Mouse (Mus musculus): Measurements from ENCODE around the gene C9. TPM values are rescaled to one million over a fixed set of nuclear protein-coding genes. Genes with fewer than 3 reads are reported as not detected.

C9 gene
- polyA plus RNA-seq (2015; fragmentation: Nextera tagmentation; extraction: Ambion mirVana): not detected in 2 replicates

GRCm38 (mm10) chr15:6445135-6445534 is at the start of gene C9:
Gene C9 (plus strand): TSS chr15:6445327.
- Histone ChIP-seq H3K27me3 (no peaks in the 10 kb centered on the region), H3K9ac (no peak within 1 kb of the TSS), H3K4me3 (replicated peaks) (no peak within 1 kb of the TSS), H3K27ac (replicated peaks) (no peak within 1 kb of the TSS), H3K4me2 (replicated peaks) (no peak within 1 kb of the TSS), H3K9me3 (replicated peaks) (no peaks in the 10 kb centered on the region), H3K4me1 (0 out of 2 replicates have a peak, but pooled peaks cover 3% of the 10 kb centered on the region), H3K36me3 (no peaks in the 10 kb centered on the region)
- WGBS: 62% methylated on average over 2 of the region's 2 CpGs
- ATAC-seq (ENCODE audit: insufficient number of reproducible peaks, low FRiP score, low TSS enrichment, low read depth): no peak

- peaks cover 6% of the 10 kb centered on the region; the same call in 1 of the 2 replicates for H3K36me3 ChIP-seq
- no peaks in the 10 kb centered on the region for H3K9me3 ChIP-seq (replicated peaks)
- no peak for ATAC-seq (ENCODE audit: insufficient number of reproducible peaks, low FRiP score, low TSS enrichment, low read depth)
- H3K4me2 ChIP-seq (replicated peaks): no peak overlapping the region
- H3K27me3 ChIP-seq: no peaks in the 10 kb centered on the region
- no peak overlapping the region for H3K27ac ChIP-seq (replicated peaks)
- WGBS: 88% methylated on average over 4 of the region's 4 CpGs
- H3K9ac ChIP-seq: no peak overlapping the region
- no peak overlapping the region for H3K4me3 ChIP-seq (replicated peaks)
- no peaks in the 10 kb centered on the region for H3K4me1 ChIP-seq
Measured at GRCm38 (mm10) chr15:6398211-6398610, 46.9 kb upstream of the C9 start.

- H3K36me3 ChIP-seq: peaks cover 6% of the 10 kb centered on the region; the same call in 1 of the 2 replicates
- H3K9me3 ChIP-seq (replicated peaks): no peaks in the 10 kb centered on the region
- no peaks in the 10 kb centered on the region for H3K27me3 ChIP-seq
- no peak overlapping the region for H3K9ac ChIP-seq
- ATAC-seq (ENCODE audit: insufficient number of reproducible peaks, low FRiP score, low TSS enrichment, low read depth): no peak
- no peaks in the 10 kb centered on the region for H3K4me1 ChIP-seq
- WGBS: 89% methylated on average over 6 of the region's 6 CpGs
- H3K4me2 ChIP-seq (replicated peaks): no peak overlapping the region
- H3K27ac ChIP-seq (replicated peaks): no peak overlapping the region
- H3K4me3 ChIP-seq (replicated peaks): no peak overlapping the region
Measured at GRCm38 (mm10) chr15:6398881-6399280, 46.2 kb upstream of the C9 start.

GRCm38 (mm10) chr15:6400115-6400514 is 45.0 kb upstream of the C9 start:
- Histone ChIP-seq H3K27me3 (no peaks in the 10 kb centered on the region), H3K9ac (no peak overlapping the region), H3K4me3 (replicated peaks) (no peak overlapping the region), H3K4me2 (replicated peaks) (no peak overlapping the region), H3K27ac (replicated peaks) (no peak overlapping the region), H3K9me3 (replicated peaks) (no peaks in the 10 kb centered on the region), H3K4me1 (no peaks in the 10 kb centered on the region), H3K36me3 (peaks cover 6% of the 10 kb centered on the region; the same call in 1 of the 2 replicates)
- no peak for ATAC-seq (ENCODE audit: insufficient number of reproducible peaks, low FRiP score, low TSS enrichment, low read depth)
- WGBS: 68% methylated on average over 8 of the region's 8 CpGs

GRCm38 (mm10) chr15:6402433-6402832 is 42.7 kb upstream of the C9 start:
- no peaks in the 10 kb centered on the region for H3K27me3 ChIP-seq
- H3K4me3 ChIP-seq (replicated peaks): no peak overlapping the region
- ATAC-seq (ENCODE audit: insufficient number of reproducible peaks, low FRiP score, low TSS enrichment, low read depth): no peak
- no peaks in the 10 kb centered on the region for H3K4me1 ChIP-seq
- H3K36me3 ChIP-seq: no peaks in the 10 kb centered on the region
- H3K4me2 ChIP-seq (replicated peaks): no peak overlapping the region
- H3K27ac ChIP-seq (replicated peaks): no peak overlapping the region
- 83% methylated on average over 2 of the region's 2 CpGs for WGBS
- H3K9ac ChIP-seq: no peak overlapping the region
- H3K9me3 ChIP-seq (replicated peaks): no peaks in the 10 kb centered on the region

DNA sequence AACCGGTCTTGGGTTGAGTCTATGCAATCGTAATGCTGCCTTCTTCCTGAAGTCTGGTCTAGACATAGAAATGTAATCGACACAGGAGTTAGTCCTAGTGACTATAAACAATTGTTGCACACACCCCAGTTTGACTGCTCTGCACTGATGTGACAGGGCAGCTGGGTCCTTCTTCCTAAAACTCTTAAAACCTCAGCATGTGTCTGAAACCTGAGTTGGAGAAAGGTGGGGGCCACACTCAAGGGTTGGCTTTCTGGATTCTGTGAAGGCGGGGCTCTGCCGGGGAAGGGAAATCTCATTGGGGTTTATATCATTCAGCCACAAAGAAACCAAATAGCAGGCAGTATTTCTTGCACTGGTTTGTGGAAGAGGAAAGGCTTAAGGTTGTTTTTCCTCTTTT is 41.0 kb upstream of the C9 start:
- Histone ChIP-seq H3K4me2 (replicated peaks) (no peak overlapping the region), H3K36me3 (no peaks in the 10 kb centered on the region), H3K9me3 (replicated peaks) (no peaks in the 10 kb centered on the region), H3K4me1 (no peaks in the 10 kb centered on the region), H3K27ac (replicated peaks) (no peak overlapping the region), H3K9ac (no peak overlapping the region), H3K4me3 (replicated peaks) (no peak overlapping the region), H3K27me3 (no peaks in the 10 kb centered on the region)
- ATAC-seq (ENCODE audit: insufficient number of reproducible peaks, low FRiP score, low TSS enrichment, low read depth): no peak
- WGBS: 60% methylated on average over 5 of the region's 5 CpGs

- no peak for ATAC-seq (ENCODE audit: insufficient number of reproducible peaks, low FRiP score, low TSS enrichment, low read depth)
- Histone ChIP-seq H3K36me3 (no peaks in the 10 kb centered on the region), H3K27me3 (no peaks in the 10 kb centered on the region), H3K4me3 (replicated peaks) (no peak overlapping the region), H3K9me3 (replicated peaks) (no peaks in the 10 kb centered on the region), H3K4me2 (replicated peaks) (no peak overlapping the region), H3K27ac (replicated peaks) (no peak overlapping the region), H3K4me1 (no peaks in the 10 kb centered on the region), H3K9ac (no peak overlapping the region)
- WGBS: 73% methylated on average over 6 of the region's 6 CpGs
Measured at GRCm38 (mm10) chr15:6406771-6407170, 38.4 kb upstream of the C9 start.

DNA sequence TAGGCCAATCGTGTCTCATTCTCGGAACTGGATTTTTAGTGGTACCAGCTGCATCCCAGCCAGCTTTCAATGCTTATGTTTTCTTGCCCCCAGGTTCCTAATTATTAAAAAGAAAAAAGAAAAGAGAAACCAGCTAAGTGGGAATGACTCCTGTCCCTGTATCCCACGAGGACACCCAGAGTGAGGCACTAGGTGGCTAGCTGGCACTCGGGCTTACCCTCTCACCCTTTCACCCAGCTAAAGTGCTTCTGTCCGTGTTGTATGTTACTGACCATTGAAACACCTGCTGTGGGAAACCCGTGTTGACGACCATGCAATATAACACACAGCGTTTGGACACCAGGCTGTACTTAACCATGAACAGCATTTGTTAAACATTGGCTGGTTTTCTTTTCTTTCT is 36.1 kb upstream of the C9 start:
- Histone ChIP-seq H3K9me3 (replicated peaks) (no peaks in the 10 kb centered on the region), H3K27ac (replicated peaks) (no peak overlapping the region), H3K4me2 (replicated peaks) (no peak overlapping the region), H3K4me3 (replicated peaks) (no peak overlapping the region), H3K27me3 (no peaks in the 10 kb centered on the region), H3K9ac (no peak overlapping the region), H3K4me1 (no peaks in the 10 kb centered on the region), H3K36me3 (no peaks in the 10 kb centered on the region)
- no peak for ATAC-seq (ENCODE audit: insufficient number of reproducible peaks, low FRiP score, low TSS enrichment, low read depth)
- 78% methylated on average over 8 of the region's 8 CpGs for WGBS

DNA sequence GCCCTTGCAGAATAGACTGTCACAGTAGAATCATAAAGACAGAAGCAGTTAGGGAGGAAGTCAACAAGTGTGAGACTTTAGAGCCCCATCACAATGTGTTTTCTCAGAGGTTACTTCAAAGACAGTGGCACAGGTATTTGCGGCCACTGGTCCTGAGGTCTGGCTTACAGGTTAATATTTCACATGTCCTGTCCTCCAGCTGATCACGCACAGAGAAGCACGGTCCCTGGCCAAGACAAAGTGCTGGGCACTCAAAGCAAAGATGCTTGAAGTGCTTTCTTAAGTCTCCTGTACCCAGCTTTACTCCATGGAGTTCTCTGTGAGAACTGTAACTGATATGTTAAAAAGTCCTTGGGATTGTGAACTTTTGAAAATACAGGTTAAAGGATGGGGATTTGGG is 35.0 kb upstream of the C9 start:
- no peaks in the 10 kb centered on the region for H3K4me1 ChIP-seq
- no peak overlapping the region for H3K4me3 ChIP-seq (replicated peaks)
- no peaks in the 10 kb centered on the region for H3K36me3 ChIP-seq
- ATAC-seq (ENCODE audit: insufficient number of reproducible peaks, low FRiP score, low TSS enrichment, low read depth): no peak
- 91% methylated on average over 3 of the region's 3 CpGs for WGBS
- no peak overlapping the region for H3K27ac ChIP-seq (replicated peaks)
- H3K27me3 ChIP-seq: no peaks in the 10 kb centered on the region
- no peak overlapping the region for H3K9ac ChIP-seq
- no peaks in the 10 kb centered on the region for H3K9me3 ChIP-seq (replicated peaks)
- no peak overlapping the region for H3K4me2 ChIP-seq (replicated peaks)

DNA sequence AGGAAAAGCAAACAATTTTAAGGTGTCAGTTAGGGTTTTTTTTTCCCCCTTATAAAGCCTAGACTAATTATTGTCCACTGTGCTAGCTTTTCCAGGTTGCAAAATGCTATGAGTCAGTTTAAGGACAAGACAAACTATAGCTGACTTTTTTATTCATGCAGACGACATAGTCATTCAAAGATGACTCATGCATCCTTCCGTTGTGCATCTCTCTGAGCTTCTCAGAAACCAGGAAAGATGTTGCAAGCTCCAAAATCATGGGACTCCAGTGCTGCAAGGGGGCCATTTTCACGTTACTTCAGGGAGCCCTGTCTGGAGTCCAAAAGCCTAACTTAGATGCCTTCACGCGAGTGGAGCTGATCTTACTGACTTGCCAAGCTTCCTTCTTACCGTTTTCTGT is 33.8 kb upstream of the C9 start:
- Histone ChIP-seq H3K27me3 (no peaks in the 10 kb centered on the region), H3K36me3 (0 out of 2 replicates have a peak, but pooled peaks cover under 1% of the 10 kb centered on the region), H3K4me3 (replicated peaks) (no peak overlapping the region), H3K9ac (no peak overlapping the region), H3K4me2 (replicated peaks) (no peak overlapping the region), H3K9me3 (replicated peaks) (no peaks in the 10 kb centered on the region), H3K4me1 (no peaks in the 10 kb centered on the region), H3K27ac (replicated peaks) (no peak overlapping the region)
- 80% methylated on average over 6 of the region's 6 CpGs for WGBS
- ATAC-seq (ENCODE audit: insufficient number of reproducible peaks, low FRiP score, low TSS enrichment, low read depth): no peak

DNA sequence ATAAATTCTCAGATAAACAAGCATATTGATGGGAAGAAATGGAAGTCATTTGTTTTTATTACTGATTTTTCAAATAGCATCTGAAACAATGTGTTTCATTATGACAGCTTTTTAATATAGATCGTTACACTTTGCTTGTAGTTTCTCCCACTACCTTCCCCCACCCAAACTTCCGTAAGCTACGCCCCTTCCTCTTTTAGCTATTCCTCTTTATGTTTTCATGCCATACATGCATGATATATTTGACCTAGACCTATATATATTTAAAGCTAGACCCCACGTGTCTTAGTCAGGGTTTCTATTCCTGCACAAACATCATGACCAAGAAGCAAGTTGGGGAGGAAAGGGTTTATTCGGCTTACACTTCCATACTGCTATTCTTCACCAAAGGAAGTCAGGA is 29.8 kb upstream of the C9 start:
- Histone ChIP-seq H3K4me1 (no peaks in the 10 kb centered on the region), H3K4me2 (replicated peaks) (no peak overlapping the region), H3K9me3 (replicated peaks) (no peaks in the 10 kb centered on the region), H3K9ac (no peak overlapping the region), H3K4me3 (replicated peaks) (no peak overlapping the region), H3K27ac (replicated peaks) (no peak overlapping the region), H3K36me3 (peaks cover 20% of the 10 kb centered on the region), H3K27me3 (no peaks in the 10 kb centered on the region)
- ATAC-seq (ENCODE audit: insufficient number of reproducible peaks, low FRiP score, low TSS enrichment, low read depth): no peak
- 89% methylated on average over 5 of the region's 5 CpGs for WGBS

GRCm38 (mm10) chr15:6431777-6432176 is 13.3 kb upstream of the C9 start:
- peaks cover 16% of the 10 kb centered on the region; the same call in 1 of the 2 replicates for H3K36me3 ChIP-seq
- H3K4me2 ChIP-seq (replicated peaks): no peak overlapping the region
- no peaks in the 10 kb centered on the region; the same call in 1 of the 2 replicates for H3K4me1 ChIP-seq
- WGBS: 77% methylated on average over 7 of the region's 7 CpGs
- no peaks in the 10 kb centered on the region for H3K9me3 ChIP-seq (replicated peaks)
- ATAC-seq (ENCODE audit: insufficient number of reproducible peaks, low FRiP score, low TSS enrichment, low read depth): no peak
- no peaks in the 10 kb centered on the region for H3K27me3 ChIP-seq
- H3K27ac ChIP-seq (replicated peaks): no peak overlapping the region
- no peak overlapping the region for H3K9ac ChIP-seq
- H3K4me3 ChIP-seq (replicated peaks): no peak overlapping the region

Data from embryonic facial prominence, embryonic 15.5 days (tissue).